Mouse (Mus musculus) midbrain, embryonic 14.5 days (tissue): ENCODE data around the gene Gtpbp1. TPM values are rescaled to one million over a fixed set of nuclear protein-coding genes. Genes with fewer than 3 reads are reported as not detected.

Experiments
- ATAC-seq: fragments of 200-750 bp; cut with Nextera tagmentation; 2 replicates; pipeline ENCODE4 v1.8.0; 2017; ENCODE audit warnings: moderate number of reproducible peaks, moderate library complexity; ENCODE audit not compliant: low FRiP score, low TSS enrichment
- DNase-seq: peaks from one replicate; pipeline ENCODE4 v3.0.0-alpha.2; 2015
- H3K27ac ChIP-seq: fragments of 300-500 bp; sonication (generic); replicated peaks from 2 replicates; pipeline ENCODE4 v1.5.1; 2014; ENCODE audit warnings: mild to moderate bottlenecking, low read depth, low read length, moderate library complexity
- H3K27me3 ChIP-seq: fragments of 300-500 bp; sonication (generic); 2 replicates; pipeline ENCODE4 v1.6.1; 2014; ENCODE audit warnings: low read length, control low read depth, mixed read lengths; ENCODE audit not compliant: control insufficient read depth, insufficient read depth
- H3K36me3 ChIP-seq: fragments of 300-500 bp; sonication (generic); 2 replicates; pipeline ENCODE4 v1.6.1; 2014; ENCODE audit warnings: low read length, control low read depth; ENCODE audit not compliant: control insufficient read depth, insufficient read depth
- H3K4me1 ChIP-seq: fragments of 300-500 bp; sonication (generic); 2 replicates; pipeline ENCODE4 v1.6.1; 2014; ENCODE audit warnings: mild to moderate bottlenecking, antibody characterized with exemption, low read length, control low read depth; ENCODE audit not compliant: control insufficient read depth, insufficient read depth
- H3K4me2 ChIP-seq: fragments of 300-500 bp; sonication (generic); 2 replicates; pipeline ENCODE4 v1.6.1; 2014; ENCODE audit warnings: mild to moderate bottlenecking, low read length, moderate library complexity
- H3K4me3 ChIP-seq: fragments of 300-500 bp; sonication (generic); replicated peaks from 2 replicates; pipeline ENCODE4 v1.5.1; 2014; ENCODE audit warnings: low read depth, low read length
- H3K9ac ChIP-seq: fragments of 300-500 bp; sonication (generic); replicated peaks from 2 replicates; pipeline ENCODE4 v1.6.1; 2014; ENCODE audit warnings: mild to moderate bottlenecking, low read length, moderate library complexity
- H3K9me3 ChIP-seq: fragments of 300-500 bp; sonication (generic); 2 replicates; pipeline ENCODE4 v1.6.1; 2016; ENCODE audit warnings: low read length, control low read depth, mixed read lengths; ENCODE audit not compliant: control insufficient read depth
- WGBS: fragments of 180-500 bp; shearing (Covaris S2); extraction: QIAGEN DNeasy Blood & Tissue Kit; methylation state at CpG from one replicate; pipeline ENCODE4 v1.1.7; 2014; 5-methylcytosine and 5-hydroxymethylcytosine counted together
- polyA plus RNA-seq: library from polyadenylated mRNA; unstranded; fragments of >200 nt; fragmentation: Nextera tagmentation; extraction: Ambion mirVana; gene quantifications from 2 replicates; pipeline ENCODE4 v1.2.1, GENCODE M21; 2014

Gtpbp1 gene
- polyA plus RNA-seq, 1 experiment from 2014 or later = 49.5 TPM

GRCm38 (mm10) chr15:79741173-79741858 is 50.7 kb downstream of the Gtpbp1 start:
- H3K27ac ChIP-seq = peak overlapping the region; percentile 69
- WGBS = 34% methylated on average over 14 of the region's 14 CpGs
- peak overlapping the region; percentile 66 for H3K4me2 ChIP-seq
- ATAC-seq (no peak), DNase-seq (no peak)
- H3K27me3 ChIP-seq = no peaks in the 10 kb centered on the region
- peak overlapping the region; percentile 92 for H3K9ac ChIP-seq
- no peaks in the 10 kb centered on the region for H3K9me3 ChIP-seq
- H3K4me3 ChIP-seq = peak overlapping the region; percentile 94
- H3K4me1 ChIP-seq = peaks cover 23% of the 10 kb centered on the region
- peaks cover 33% of the 10 kb centered on the region for H3K36me3 ChIP-seq

- under 1% methylated on average over 93 of the region's 93 CpGs for WGBS
- Histone ChIP-seq H3K27ac (peak within 1 kb of the TSS; percentile 69), H3K27me3 (no peaks in the 10 kb centered on the region), H3K9ac (peak within 1 kb of the TSS; percentile 92), H3K4me3 (peak within 1 kb of the TSS; percentile 94), H3K9me3 (no peaks in the 10 kb centered on the region), H3K4me2 (peak within 1 kb of the TSS; percentile 66), H3K4me1 (peaks cover 23% of the 10 kb centered on the region), H3K36me3 (peaks cover 25% of the 10 kb centered on the region)
- peak; percentile 96 for DNase-seq
- ATAC-seq = peak; percentile 94
Observed at GRCm38 (mm10) chr15:79741921-79742705, 51.5 kb downstream of the Gtpbp1 start, which contains the start of gene Sun2. Gene Sun2 (minus strand): TSS chr15:79742536.

GRCm38 (mm10) chr15:79742706-79743023 is 52.0 kb downstream of the Gtpbp1 start:
- H3K36me3 ChIP-seq = peaks cover 20% of the 10 kb centered on the region
- H3K4me2 ChIP-seq = peak overlapping the region; percentile 66
- WGBS = under 1% methylated on average over 23 of the region's 23 CpGs
- peak overlapping the region; percentile 94 for H3K4me3 ChIP-seq
- peaks cover 23% of the 10 kb centered on the region for H3K4me1 ChIP-seq
- no peak for DNase-seq
- no peak for ATAC-seq
- no peaks in the 10 kb centered on the region for H3K9me3 ChIP-seq
- H3K27me3 ChIP-seq = no peaks in the 10 kb centered on the region
- peak overlapping the region; percentile 92 for H3K9ac ChIP-seq
- H3K27ac ChIP-seq = peak overlapping the region; percentile 69

- ATAC-seq (no peak), DNase-seq (no peak)
- H3K9ac ChIP-seq = no peak overlapping the region
- H3K4me3 ChIP-seq = no peak overlapping the region
- H3K4me2 ChIP-seq = no peak overlapping the region
- H3K4me1 ChIP-seq = peaks cover 23% of the 10 kb centered on the region
- H3K9me3 ChIP-seq = no peaks in the 10 kb centered on the region
- 95% methylated on average over 11 of the region's 11 CpGs for WGBS
- peaks cover 7% of the 10 kb centered on the region for H3K36me3 ChIP-seq
- H3K27ac ChIP-seq = no peak overlapping the region
- H3K27me3 ChIP-seq = no peaks in the 10 kb centered on the region
Observed at GRCm38 (mm10) chr15:79744001-79744400, 53.4 kb downstream of the Gtpbp1 start.

- Histone ChIP-seq H3K4me2 (no peak overlapping the region), H3K4me3 (no peak overlapping the region), H3K36me3 (no peaks in the 10 kb centered on the region), H3K9ac (no peak overlapping the region), H3K27me3 (no peaks in the 10 kb centered on the region), H3K27ac (no peak overlapping the region), H3K4me1 (peaks cover 20% of the 10 kb centered on the region), H3K9me3 (no peaks in the 10 kb centered on the region)
- 76% methylated on average over 8 of the region's 8 CpGs for WGBS
- DNase-seq (no peak), ATAC-seq (no peak)
Observed at GRCm38 (mm10) chr15:79744742-79745141, 54.1 kb downstream of the Gtpbp1 start.

- Histone ChIP-seq H3K4me3 (no peak overlapping the region), H3K4me1 (peaks cover 16% of the 10 kb centered on the region), H3K36me3 (no peaks in the 10 kb centered on the region), H3K27me3 (no peaks in the 10 kb centered on the region), H3K9me3 (no peaks in the 10 kb centered on the region), H3K27ac (no peak overlapping the region), H3K4me2 (no peak overlapping the region), H3K9ac (no peak overlapping the region)
- DNase-seq (no peak), ATAC-seq (no peak)
- 86% methylated on average over 10 of the region's 10 CpGs for WGBS
Observed at GRCm38 (mm10) chr15:79745312-79745711, 54.7 kb downstream of the Gtpbp1 start.

- Histone ChIP-seq H3K36me3 (no peaks in the 10 kb centered on the region), H3K27me3 (no peaks in the 10 kb centered on the region), H3K9me3 (no peaks in the 10 kb centered on the region), H3K27ac (no peak overlapping the region), H3K9ac (no peak overlapping the region), H3K4me2 (no peak overlapping the region), H3K4me1 (peaks cover 10% of the 10 kb centered on the region), H3K4me3 (no peak overlapping the region)
- WGBS = 91% methylated on average over 5 of the region's 5 CpGs
- no peak for DNase-seq
- ATAC-seq = no peak
Observed at GRCm38 (mm10) chr15:79745883-79746282, 55.2 kb downstream of the Gtpbp1 start.

- Histone ChIP-seq H3K4me1 (peaks cover 3% of the 10 kb centered on the region; the same call in 1 of the 2 replicates), H3K9me3 (no peaks in the 10 kb centered on the region), H3K27ac (no peak overlapping the region), H3K36me3 (no peaks in the 10 kb centered on the region), H3K27me3 (no peaks in the 10 kb centered on the region), H3K4me3 (no peak overlapping the region), H3K4me2 (no peak overlapping the region), H3K9ac (no peak overlapping the region)
- 48% methylated on average over 11 of the region's 11 CpGs for WGBS
- ATAC-seq (no peak), DNase-seq (peak; percentile 74)
Observed at GRCm38 (mm10) chr15:79747998-79748397, 57.4 kb downstream of the Gtpbp1 start.

GRCm38 (mm10) chr15:79749162-79749561 is 58.5 kb downstream of the Gtpbp1 start:
- 88% methylated on average over 7 of the region's 7 CpGs for WGBS
- Histone ChIP-seq H3K9me3 (no peaks in the 10 kb centered on the region), H3K4me3 (no peak overlapping the region), H3K4me1 (no peaks in the 10 kb centered on the region), H3K27ac (no peak overlapping the region), H3K4me2 (no peak overlapping the region), H3K27me3 (no peaks in the 10 kb centered on the region), H3K36me3 (no peaks in the 10 kb centered on the region), H3K9ac (no peak overlapping the region)
- DNase-seq = no peak
- no peak for ATAC-seq
